Mouse (Mus musculus) cortical plate, adult 2 months (tissue): ENCODE results near the gene Hspa12a.

ENCODE experiments used
- CTCF ChIP-seq: fragments of 200-500 bp; IDR thresholded peaks from 2 replicates; pipeline ENCODE4 v1.5.1; 2011; ENCODE audit warnings: mild to moderate bottlenecking, control low read depth, low read length; ENCODE audit not compliant: insufficient read depth; ENCODE audit errors: extremely low read depth
- POLR2A ChIP-seq: fragments of 200-500 bp; IDR thresholded peaks from 2 replicates; pipeline ENCODE4 v1.6.1; 2011; ENCODE audit warnings: mild to moderate bottlenecking, low read length, control low read depth; ENCODE audit not compliant: insufficient read depth; ENCODE audit errors: extremely low read depth

- no peak for TF ChIP-seq CTCF
- no peak for TF ChIP-seq POLR2A
Observed at GRCm38 (mm10) chr19:58903079-58903898, 40.2 kb downstream of the Hspa12a start.
